Mouse (Mus musculus) C2C12 (cell line): ENCODE measurements at regions not wholly inside any gene's neighbourhood (a gene's known extent, or its start where the extent isn't known, plus 50 kb on each side); places are given as distances from the start of the nearest gene placed in this dataset.

Experiments used
- MAX ChIP-seq: IDR thresholded peaks from one replicate; pipeline ENCODE4 v1.6.1; 2011; ENCODE audit warnings: mild to moderate bottlenecking, control low read depth
- MYOG ChIP-seq: IDR thresholded peaks from one replicate; pipeline ENCODE4 v1.6.1; 2011; ENCODE audit not compliant: control insufficient read depth, insufficient read length; ENCODE audit errors: extremely low read depth
- USF1 ChIP-seq: IDR thresholded peaks from one replicate; pipeline ENCODE4 v1.6.1; 2011; ENCODE audit warnings: low read depth, mild to moderate bottlenecking, control low read depth, moderate library complexity

DNA sequence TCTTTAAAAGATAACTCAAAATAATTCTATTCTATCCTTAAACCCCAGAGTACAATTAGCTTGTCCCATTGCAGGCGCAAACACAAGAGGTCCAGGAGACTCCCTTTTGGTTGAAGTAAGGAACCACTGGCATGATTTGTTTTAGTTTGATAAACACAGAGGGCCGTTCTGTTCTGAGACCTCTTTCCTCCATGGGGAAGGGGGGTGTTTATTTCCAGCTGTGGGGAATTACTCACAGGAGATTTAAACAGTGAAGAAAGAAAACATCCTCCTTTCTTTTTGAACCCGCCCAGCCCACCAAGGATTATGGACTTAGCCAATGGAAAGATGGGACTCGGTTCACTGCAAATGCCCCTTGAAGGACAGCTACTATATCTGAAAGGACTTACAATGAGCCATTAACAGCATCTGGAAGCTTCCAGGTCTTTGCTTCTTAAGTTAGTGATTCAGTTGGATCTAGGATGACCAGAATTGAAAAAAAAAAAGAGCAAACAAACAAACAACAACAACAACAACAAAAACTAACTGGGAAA is 659.2 kb downstream of the Slc22a22 start:
- TF ChIP-seq MYOG (no peak), MAX (no peak), USF1 (no peak)
